Mouse (Mus musculus): ENCODE measurements around the gene 2410002F23Rik.

DNA sequence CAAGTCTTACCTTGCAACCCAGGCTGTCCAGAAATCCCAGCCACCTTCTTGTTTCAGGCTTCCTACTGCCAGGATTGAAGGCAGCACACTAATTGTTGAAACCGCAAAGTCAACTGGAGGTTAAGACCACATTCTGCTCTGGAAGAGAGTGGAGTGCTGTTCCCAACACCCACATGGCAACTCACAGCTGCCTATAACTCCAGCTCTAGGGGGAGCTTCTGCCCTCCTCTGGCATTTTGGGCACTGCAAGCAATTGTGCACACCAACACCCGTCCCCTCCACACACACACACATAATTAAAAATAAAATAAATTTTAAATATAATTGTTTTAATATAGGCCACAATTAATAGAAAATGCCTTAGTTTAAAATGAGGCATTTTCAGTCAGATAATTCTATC, 5.4 kb upstream of the 2410002F23Rik start:
- no peak for TF ChIP-seq CTCF (IDR thresholded peaks at IDR 0.05; ENCODE audit: control insufficient read depth, insufficient read depth, insufficient read length)
- TF ChIP-seq MYOG (IDR thresholded peaks at IDR 0.05; ENCODE audit: control insufficient read depth, extremely low read depth, insufficient read length) = no peak
- no peak for TF ChIP-seq MAX (IDR thresholded peaks at IDR 0.05)
